Mouse (Mus musculus): ENCODE results near the gene Ces2h.
A peak's percentile ranks its signal among the peaks of the same experiment; 100 is the strongest.
"Not testable (repeated sequence)": the region's sequence is repeated elsewhere in the genome, so short reads cannot be mapped to it uniquely, and the experiment has no call there.

The Ces2h gene

DNA sequence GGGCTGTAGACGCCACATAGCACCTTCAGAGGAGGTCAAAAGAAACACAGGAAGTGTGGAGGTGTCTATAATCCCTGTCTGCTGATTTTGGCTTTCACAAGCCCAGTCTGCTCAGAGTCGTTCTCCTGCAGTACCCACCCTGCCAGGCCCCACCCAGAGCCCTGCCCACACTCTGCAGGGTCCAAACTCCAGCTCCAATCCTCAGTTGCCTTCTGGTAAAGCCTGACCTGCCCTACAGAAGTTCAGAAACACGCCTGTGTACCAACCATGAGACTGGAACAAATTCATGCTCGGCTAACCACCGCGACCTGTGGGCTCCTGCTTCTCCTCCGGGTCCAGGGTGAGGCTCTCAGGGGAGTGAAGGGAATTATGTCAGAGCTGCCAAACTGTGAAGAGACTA lies at the start of gene Ces2h:
Ces2h (plus strand) TSS at position 268 of the 400 bp plus-strand sequence.
- DNase-seq, result no peak

DNA sequence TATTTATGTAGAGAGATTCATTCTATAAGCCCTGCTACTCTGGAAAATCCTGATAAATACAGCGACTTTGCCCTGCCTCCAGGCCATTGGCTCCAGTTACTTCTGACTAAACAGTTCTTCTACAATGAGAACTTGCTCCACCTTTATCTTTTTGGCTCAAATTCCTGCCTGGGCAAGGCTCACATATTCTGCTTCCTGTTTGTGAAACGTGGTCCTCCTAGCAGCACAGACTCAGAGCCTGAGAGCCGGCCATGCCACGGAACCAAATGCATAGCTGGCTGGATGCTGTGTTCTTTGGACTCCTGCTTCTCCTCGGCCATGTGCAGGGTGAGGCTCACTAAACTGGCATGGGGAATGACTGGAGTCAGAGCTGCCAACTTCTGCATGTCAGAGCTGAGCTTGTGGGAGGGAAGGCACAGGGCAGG lies 39.1 kb upstream of the Ces2h start, which contains the start of gene Ces2g:
Ces2g (plus strand) TSS at position 182 of the 425 bp plus-strand sequence.
- no peak for DNase-seq

DNA sequence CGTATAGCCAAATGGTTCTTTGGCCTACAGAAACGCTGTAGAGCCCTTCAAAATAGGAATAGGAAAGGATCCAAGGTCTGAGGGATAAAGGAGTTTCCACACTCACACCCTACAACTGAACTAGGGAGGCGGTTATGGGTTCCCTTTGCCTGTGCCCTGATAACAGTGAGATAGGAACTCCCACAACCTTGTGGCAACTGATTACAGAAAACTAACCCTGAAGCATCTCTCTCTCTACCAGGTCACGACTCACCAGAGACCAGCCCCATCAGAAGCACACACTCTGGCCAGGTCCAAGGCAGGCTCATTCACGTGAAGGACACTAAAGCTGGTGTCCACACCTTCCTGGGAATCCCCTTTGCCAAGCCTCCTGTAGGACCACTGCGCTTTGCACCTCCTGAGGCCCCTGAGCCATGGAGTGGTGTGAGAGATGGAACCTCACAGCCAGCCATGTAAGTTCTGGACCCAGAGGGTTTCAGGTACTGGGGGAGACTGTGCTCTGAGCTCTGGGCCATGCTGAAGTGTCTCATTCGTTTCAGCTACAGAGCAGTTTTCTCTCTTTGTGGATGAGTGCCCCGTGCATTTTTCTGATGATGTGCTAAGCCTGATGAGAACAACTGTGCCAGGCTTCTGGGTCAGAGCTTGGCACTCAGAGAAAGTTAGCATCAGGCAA lies 38.3 kb upstream of the Ces2h start:
- DNase-seq, result no peak

DNA sequence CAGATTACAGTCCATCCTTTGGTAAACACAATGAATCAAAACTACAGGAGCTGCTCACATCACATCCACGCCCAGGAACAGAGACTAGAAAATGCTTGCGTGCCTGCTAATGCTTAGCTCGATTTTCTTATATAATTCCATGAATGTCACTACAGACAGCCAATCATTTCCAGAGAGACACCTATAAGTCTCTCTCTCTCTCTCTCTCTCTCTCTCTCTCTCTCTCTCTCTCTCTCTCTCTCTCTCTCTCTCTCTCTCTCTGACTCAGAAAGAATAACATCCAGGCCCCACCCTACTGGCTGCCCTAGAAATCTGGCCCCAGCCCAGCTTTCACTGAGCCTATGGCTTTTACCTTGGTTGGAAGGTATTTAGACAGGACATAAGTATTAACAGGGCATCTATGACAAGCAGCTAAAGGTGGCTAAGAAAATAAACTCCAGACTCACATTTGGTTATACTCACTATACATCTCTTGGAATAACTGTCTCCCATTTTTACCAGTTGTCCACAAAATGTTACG lies 37.2 kb upstream of the Ces2h start:
- DNase-seq, result no peak

DNA sequence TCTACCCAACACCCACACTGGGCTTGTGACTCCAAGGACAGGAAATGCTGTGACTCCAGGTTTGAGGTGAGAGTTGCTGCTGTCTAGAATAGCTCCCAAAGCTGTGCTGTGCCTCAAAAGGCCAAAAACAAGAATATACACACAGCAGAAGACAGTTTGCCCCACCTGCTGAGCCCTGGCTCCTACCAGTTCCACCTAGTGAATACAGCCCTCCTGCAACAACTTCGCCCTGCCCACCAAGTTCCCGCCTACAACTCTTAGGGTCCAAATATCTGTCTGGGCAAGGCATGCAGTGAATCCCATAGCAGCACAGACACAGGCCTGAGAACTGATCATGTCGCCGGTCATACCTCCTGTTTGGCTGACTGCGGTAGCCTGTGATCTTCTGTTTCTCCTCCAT lies 16.5 kb upstream of the Ces2h start:
- DNase-seq, result no peak

DNA sequence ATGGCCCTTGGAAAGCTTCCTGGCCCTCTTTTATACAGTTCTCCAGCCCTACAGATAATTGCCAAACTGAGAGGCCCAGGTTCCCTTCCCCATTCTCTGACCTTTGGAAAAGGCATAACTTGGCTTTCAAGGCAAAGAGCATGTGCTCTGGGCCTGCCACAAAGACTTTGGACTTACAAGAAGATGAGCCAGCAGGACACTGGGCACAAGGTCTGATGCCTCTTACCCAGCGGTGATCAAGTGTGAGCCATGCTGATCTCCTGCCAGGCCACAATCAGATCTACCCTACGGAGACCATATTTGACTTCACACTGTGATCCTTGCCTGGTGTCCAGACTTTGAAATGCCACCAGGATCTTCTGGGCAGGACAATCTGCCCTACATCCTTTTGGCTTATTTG lies 15.7 kb upstream of the Ces2h start:
- no peak for DNase-seq

DNA sequence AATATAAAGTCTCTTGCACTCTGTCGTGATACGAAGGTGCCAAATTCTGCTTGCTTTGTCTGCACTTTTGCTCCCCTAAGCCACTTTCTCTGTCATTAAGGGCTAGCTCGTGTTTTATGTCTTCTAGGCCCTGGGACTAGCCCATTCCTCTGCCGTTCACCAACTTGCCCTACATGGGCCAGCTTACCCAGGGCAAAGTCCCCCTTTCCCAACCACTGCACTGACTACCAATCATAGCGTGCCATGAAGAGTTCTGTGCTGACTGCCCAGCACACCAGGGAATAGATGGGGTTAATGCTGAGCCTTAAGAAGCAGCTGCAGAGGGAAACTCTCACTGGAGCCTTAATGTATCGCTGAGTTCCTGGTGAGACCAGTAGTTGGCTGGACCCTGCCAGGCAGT lies 2.5 kb upstream of the Ces2h start:
- DNase-seq, result no peak

DNA sequence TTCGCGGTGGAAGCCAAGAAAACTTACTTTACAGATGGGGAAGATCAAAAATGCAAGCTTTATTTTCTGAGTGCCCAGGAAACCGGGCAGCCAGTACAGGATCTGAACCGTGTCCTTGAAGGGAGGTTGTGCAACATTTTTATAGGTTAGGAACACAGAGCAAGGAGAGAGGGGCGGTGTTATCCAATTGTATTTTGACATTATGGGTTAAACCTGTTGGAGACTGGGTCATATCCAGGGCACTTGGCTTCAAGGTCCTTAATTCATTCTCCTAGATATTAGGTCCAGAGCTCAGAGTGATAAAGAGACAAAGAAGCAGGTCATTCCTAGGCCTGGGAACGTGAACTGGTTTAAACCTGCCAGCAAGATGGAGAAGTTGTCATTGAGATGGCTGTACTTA lies 1.5 kb upstream of the Ces2h start:
- no peak for DNase-seq

DNA sequence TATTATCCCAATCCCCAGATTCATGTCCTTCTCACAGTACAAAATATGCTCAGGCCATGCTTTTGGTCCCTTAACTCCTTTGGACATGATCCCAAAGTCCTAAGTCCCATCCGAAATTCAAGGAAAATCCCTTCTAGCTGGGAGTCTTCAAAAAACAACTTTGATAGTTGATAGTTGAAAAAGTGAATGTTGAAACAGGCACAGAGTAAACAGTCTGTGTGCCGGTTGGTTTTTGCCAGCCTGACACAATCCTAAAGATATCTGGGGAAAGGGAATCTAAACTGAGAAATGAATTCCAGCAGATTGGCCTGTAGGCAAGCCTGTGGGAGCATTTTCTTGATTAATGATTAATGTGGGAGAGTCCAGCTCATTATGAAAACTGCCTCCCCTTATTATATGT lies 9.3 kb downstream of the Ces2h start:
- no peak for DNase-seq

- DNase-seq, result no peak
These were observed 10.5 kb downstream of the Ces2h start for GRCm38 (mm10) chr8:105011136-105011535.

GRCm38 (mm10) chr8:105014391-105014790 lies 13.7 kb downstream of the Ces2h start:
- no peak for DNase-seq

DNA sequence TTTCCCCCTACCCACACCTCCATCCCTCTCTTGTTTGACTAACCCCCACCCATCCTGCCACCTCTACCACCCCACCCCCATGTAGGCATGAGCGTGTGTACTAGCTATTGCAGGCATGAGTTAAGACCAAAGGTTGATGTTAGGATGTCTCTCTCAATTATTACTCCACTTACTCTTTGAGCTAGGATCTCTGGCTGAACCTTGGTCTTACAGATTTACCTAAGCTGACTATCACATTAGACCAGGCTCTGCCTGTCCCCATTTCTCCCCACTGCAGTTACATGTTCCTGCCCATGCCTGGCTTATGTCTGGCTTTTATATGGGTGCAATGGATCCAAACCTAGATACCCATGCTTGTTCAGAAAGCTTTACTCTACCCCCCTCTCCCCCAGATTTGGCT lies 21.3 kb downstream of the Ces2h start:
- DNase-seq, result no peak

DNA sequence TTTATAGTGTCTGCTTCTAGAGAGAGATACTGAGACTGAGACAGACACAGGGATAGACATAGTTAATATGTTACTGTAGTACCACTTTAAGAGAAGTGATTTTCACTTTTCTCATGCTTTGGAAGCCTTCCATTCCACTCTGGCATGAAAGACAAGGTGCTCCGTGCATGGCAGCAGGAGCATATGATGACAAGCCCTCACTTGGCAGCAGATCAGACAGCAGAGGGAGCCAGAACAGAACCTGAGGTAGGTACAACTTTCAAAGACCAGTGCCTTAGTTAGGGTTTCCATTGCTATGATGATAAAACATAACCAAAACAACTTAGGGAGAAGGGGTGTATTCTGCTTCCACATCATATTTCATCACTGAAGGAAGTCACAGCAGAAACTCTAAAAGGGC lies 22.4 kb downstream of the Ces2h start:
- no peak for DNase-seq

- no peak for DNase-seq
These were observed 24.4 kb downstream of the Ces2h start for GRCm38 (mm10) chr8:105025050-105025449.

- no peak for DNase-seq
These were observed 42.9 kb downstream of the Ces2h start for GRCm38 (mm10) chr8:105043510-105043909.

GRCm38 (mm10) chr8:105045824-105046401 lies 45.3 kb downstream of the Ces2h start:
- DNase-seq, result no peak

GRCm38 (mm10) chr8:105048371-105048854 lies 47.8 kb downstream of the Ces2h start, which contains the start of gene Ces3a:
Gene Ces3a (plus strand): TSS chr8:105048601.
- no peak for DNase-seq

- no peak for DNase-seq
These were observed 55.6 kb downstream of the Ces2h start for GRCm38 (mm10) chr8:105056211-105056610.

GRCm38 (mm10) chr8:105060056-105060455 lies 59.4 kb downstream of the Ces2h start:
- no peak for DNase-seq

- DNase-seq, result peak; percentile 26 to 32
These were observed 66.1 kb downstream of the Ces2h start for GRCm38 (mm10) chr8:105066761-105067160.

DNA sequence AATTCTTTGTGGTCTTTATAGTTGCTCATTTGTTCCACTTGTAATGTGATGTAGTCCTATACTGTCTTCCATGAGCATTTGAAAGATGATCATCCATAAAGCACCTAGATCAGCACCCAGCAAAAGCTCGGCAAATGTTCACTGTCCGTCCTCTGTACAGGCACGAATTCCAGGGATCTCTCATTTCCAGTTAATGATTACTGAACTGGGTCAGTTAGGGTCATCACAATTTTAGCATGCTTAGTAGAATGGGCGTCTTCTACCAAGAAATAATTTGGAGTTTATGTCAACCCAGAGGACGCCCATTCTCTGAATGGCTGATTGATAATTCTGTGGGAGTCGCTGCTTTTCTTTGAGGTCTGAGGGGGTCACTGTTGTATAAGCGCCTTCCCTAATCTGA lies 67.3 kb downstream of the Ces2h start:
- DNase-seq, result not testable (repeated sequence)

DNA sequence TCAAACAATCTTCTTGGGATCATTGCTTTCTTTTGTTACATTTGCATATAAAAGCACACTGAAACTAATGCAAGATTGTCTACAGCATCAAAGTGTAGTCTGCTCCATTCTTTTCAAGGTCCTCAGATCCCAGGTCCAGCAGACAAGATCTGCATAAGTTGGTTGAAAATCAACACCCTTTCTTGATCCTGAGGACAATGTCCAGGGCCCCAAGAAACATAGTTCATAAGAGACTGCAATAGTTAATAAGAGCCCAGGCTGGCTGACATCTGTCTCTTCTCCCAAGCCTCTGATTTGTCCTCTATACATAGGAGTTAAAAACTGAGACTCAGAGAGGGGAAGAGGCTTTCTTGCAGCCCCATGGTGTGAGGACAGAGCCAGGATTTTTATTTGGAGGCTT lies 68.3 kb downstream of the Ces2h start:
- DNase-seq, result no peak

Measured in thymus, postnatal 36 days (tissue).